Mouse (Mus musculus) intestine, postnatal 0 days (tissue): ENCODE measurements around the gene Negr1. TPM values are rescaled to one million over a fixed set of nuclear protein-coding genes. Genes with fewer than 3 reads are reported as not detected.

ENCODE experiments used
- ATAC-seq: fragments of 200-750 bp; cut with Nextera tagmentation; 2 replicates; pipeline ENCODE4 v1.8.0; 2017; ENCODE audit warnings: mild to moderate bottlenecking, moderate TSS enrichment, moderate library complexity
- H3K27ac ChIP-seq: fragments of 300-500 bp; sonication (generic); 2 replicates; pipeline ENCODE4 v1.5.1; 2014; ENCODE audit warnings: mild to moderate bottlenecking, low read depth, low read length, moderate library complexity
- H3K27me3 ChIP-seq: fragments of 300-500 bp; sonication (generic); replicated peaks from 2 replicates; pipeline ENCODE4 v1.6.1; 2014; ENCODE audit warnings: low read length, mixed read lengths; ENCODE audit not compliant: control insufficient read depth, insufficient read depth
- H3K36me3 ChIP-seq: fragments of 300-500 bp; sonication (generic); 2 replicates; pipeline ENCODE4 v1.6.1; 2014; ENCODE audit warnings: mild to moderate bottlenecking, moderate library complexity; ENCODE audit not compliant: control insufficient read depth, insufficient read depth
- H3K4me1 ChIP-seq: fragments of 300-500 bp; sonication (generic); replicated peaks from 2 replicates; pipeline ENCODE4 v1.6.1; 2014; ENCODE audit warnings: antibody characterized with exemption, low read length, mixed read lengths; ENCODE audit not compliant: control insufficient read depth, insufficient read depth
- H3K4me2 ChIP-seq: fragments of 300-500 bp; sonication (generic); replicated peaks from 2 replicates; pipeline ENCODE4 v1.6.1; 2014; ENCODE audit warnings: low read depth, mild to moderate bottlenecking, moderate library complexity
- H3K4me3 ChIP-seq: fragments of 300-500 bp; sonication (generic); 2 replicates; pipeline ENCODE4 v1.5.1; 2014; ENCODE audit warnings: low read depth, low read length
- H3K9ac ChIP-seq: fragments of 300-500 bp; sonication (generic); 2 replicates; pipeline ENCODE4 v1.6.1; 2014; ENCODE audit warnings: mild to moderate bottlenecking, low read depth, low read length
- H3K9me3 ChIP-seq: fragments of 300-500 bp; sonication (generic); 2 replicates; pipeline ENCODE4 v1.6.1; 2016; ENCODE audit warnings: mixed run types; ENCODE audit not compliant: control insufficient read depth
- CTCF ChIP-seq: sonication (generic); IDR thresholded peaks from 2 replicates; pipeline ENCODE4 v1.5.1; 2016; ENCODE audit warnings: low read depth, mild to moderate bottlenecking, control low read depth, antibody characterized with exemption, moderate library complexity
- WGBS: fragments of 180-500 bp; shearing (Covaris S2); extraction: QIAGEN DNeasy Blood & Tissue Kit; methylation state at CpG from one replicate; pipeline ENCODE4 v1.1.7; 2014; 5-methylcytosine and 5-hydroxymethylcytosine counted together
- polyA plus RNA-seq: library from polyadenylated mRNA; unstranded; fragments of >200 nt; fragmentation: Nextera tagmentation; extraction: Ambion mirVana; gene quantifications from 2 replicates; pipeline ENCODE4 v1.2.1, GENCODE M21; 2015

The Negr1 gene
- polyA plus RNA-seq, 1 experiment from 2014 or later: 2.0 TPM

GRCm38 (mm10) chr3:156883873-156884272, 322.3 kb downstream of the Negr1 start:
- no peaks in the 10 kb centered on the region for H3K4me1 ChIP-seq
- H3K9me3 ChIP-seq: no peaks in the 10 kb centered on the region
- H3K4me3 ChIP-seq: no peak overlapping the region
- TF ChIP-seq CTCF: no peak
- H3K9ac ChIP-seq: no peak overlapping the region
- no peak overlapping the region for H3K4me2 ChIP-seq
- H3K36me3 ChIP-seq: no peaks in the 10 kb centered on the region
- no peaks in the 10 kb centered on the region for H3K27me3 ChIP-seq
- 32% methylated on average over 1 of the region's 1 CpGs for WGBS
- H3K27ac ChIP-seq: no peak overlapping the region
- ATAC-seq: peak; percentile 93

GRCm38 (mm10) chr3:156885689-156886088, 324.1 kb downstream of the Negr1 start:
- no peak for TF ChIP-seq CTCF
- Histone ChIP-seq H3K27ac (no peak overlapping the region), H3K4me1 (no peaks in the 10 kb centered on the region), H3K27me3 (no peaks in the 10 kb centered on the region), H3K9me3 (no peaks in the 10 kb centered on the region), H3K4me3 (no peak overlapping the region), H3K36me3 (no peaks in the 10 kb centered on the region), H3K9ac (no peak overlapping the region), H3K4me2 (no peak overlapping the region)
- 82% methylated on average over 1 of the region's 1 CpGs for WGBS
- ATAC-seq: no peak

- Histone ChIP-seq H3K9ac (no peak overlapping the region), H3K27ac (no peak overlapping the region), H3K9me3 (no peaks in the 10 kb centered on the region), H3K4me3 (no peak overlapping the region), H3K4me2 (no peak overlapping the region), H3K4me1 (no peaks in the 10 kb centered on the region), H3K36me3 (no peaks in the 10 kb centered on the region), H3K27me3 (no peaks in the 10 kb centered on the region)
- no peak for ATAC-seq
- WGBS: 48% methylated on average over 3 of the region's 3 CpGs
- no peak for TF ChIP-seq CTCF
Observed at GRCm38 (mm10) chr3:156886915-156887314, 325.3 kb downstream of the Negr1 start.

GRCm38 (mm10) chr3:156890986-156891385, 329.4 kb downstream of the Negr1 start:
- Histone ChIP-seq H3K4me3 (no peak overlapping the region), H3K36me3 (no peaks in the 10 kb centered on the region), H3K4me1 (no peaks in the 10 kb centered on the region), H3K9ac (no peak overlapping the region), H3K27ac (no peak overlapping the region), H3K9me3 (no peaks in the 10 kb centered on the region), H3K4me2 (no peak overlapping the region), H3K27me3 (no peaks in the 10 kb centered on the region)
- WGBS: 70% methylated on average over 4 of the region's 4 CpGs
- TF ChIP-seq CTCF: no peak
- no peak for ATAC-seq

GRCm38 (mm10) chr3:156895322-156895721, 333.7 kb downstream of the Negr1 start:
- Histone ChIP-seq H3K4me2 (no peak overlapping the region), H3K27me3 (no peaks in the 10 kb centered on the region), H3K9ac (no peak overlapping the region), H3K9me3 (no peaks in the 10 kb centered on the region), H3K27ac (no peak overlapping the region), H3K4me1 (no peaks in the 10 kb centered on the region), H3K4me3 (no peak overlapping the region), H3K36me3 (no peaks in the 10 kb centered on the region)
- TF ChIP-seq CTCF: no peak
- ATAC-seq: no peak
- 57% methylated on average over 4 of the region's 4 CpGs for WGBS

GRCm38 (mm10) chr3:156896106-156896505, 334.5 kb downstream of the Negr1 start:
- no peak overlapping the region for H3K4me3 ChIP-seq
- no peak for ATAC-seq
- no peak for TF ChIP-seq CTCF
- no peak overlapping the region for H3K4me2 ChIP-seq
- no peaks in the 10 kb centered on the region for H3K36me3 ChIP-seq
- no peaks in the 10 kb centered on the region for H3K27me3 ChIP-seq
- H3K4me1 ChIP-seq: no peaks in the 10 kb centered on the region
- H3K27ac ChIP-seq: no peak overlapping the region
- H3K9me3 ChIP-seq: no peaks in the 10 kb centered on the region
- WGBS: 73% methylated on average over 4 of the region's 4 CpGs
- H3K9ac ChIP-seq: no peak overlapping the region

- H3K27ac ChIP-seq: no peak overlapping the region
- WGBS: 40% methylated on average over 1 of the region's 1 CpGs
- ATAC-seq: no peak
Observed at GRCm38 (mm10) chr3:156896552-156896951, 335.0 kb downstream of the Negr1 start.

More at GRCm38 (mm10) chr3:156896552-156896951, 335.0 kb downstream of the Negr1 start:
- no peak overlapping the region for H3K9ac ChIP-seq
- H3K36me3 ChIP-seq: no peaks in the 10 kb centered on the region
- no peaks in the 10 kb centered on the region for H3K27me3 ChIP-seq
- H3K4me1 ChIP-seq: no peaks in the 10 kb centered on the region
- H3K9me3 ChIP-seq: no peaks in the 10 kb centered on the region
- TF ChIP-seq CTCF: no peak
- no peak overlapping the region for H3K4me2 ChIP-seq
- H3K4me3 ChIP-seq: no peak overlapping the region
